Mouse (Mus musculus): ENCODE results near the gene Rapsn.
"Not testable (repeated sequence)": the region's sequence is repeated elsewhere in the genome, so short reads cannot be mapped to it uniquely, and the experiment has no call there.

Rapsn gene

GRCm38 (mm10) chr2:91035385-91035784, at the start of gene Rapsn:
Gene Rapsn (plus strand): TSS chr2:91035620.
- DNase-seq (ENCODE audit: extremely low spot score, low read depth, low spot score): no peak

DNA sequence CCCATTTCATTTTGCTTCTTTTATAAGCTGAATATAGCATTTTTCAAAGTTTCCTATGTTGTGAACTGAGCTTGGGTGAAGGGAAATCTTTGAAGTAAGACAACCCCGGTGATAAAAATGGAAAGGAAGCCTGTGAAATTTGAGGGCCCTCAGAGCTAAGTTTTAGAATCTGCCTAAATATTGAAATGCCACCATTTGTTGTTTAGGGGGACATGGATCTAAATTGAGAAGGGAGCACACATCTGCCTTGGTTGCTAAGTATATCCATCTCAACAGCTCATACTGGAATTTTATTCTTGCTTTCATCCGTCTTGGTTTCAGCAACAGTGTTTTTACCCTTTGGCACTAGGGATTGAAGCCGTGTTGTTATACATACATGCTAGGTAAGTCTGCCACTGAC, 49.4 kb upstream of the Rapsn start:
- DNase-seq (ENCODE audit: extremely low spot score, low read depth, low spot score): no peak

- DNase-seq (ENCODE audit: extremely low spot score, low read depth, low spot score): no peak
These were observed 26.9 kb upstream of the Rapsn start for GRCm38 (mm10) chr2:91008536-91008935.

- no peak for DNase-seq (ENCODE audit: extremely low spot score, low read depth, low spot score)
These were observed 21.5 kb upstream of the Rapsn start for GRCm38 (mm10) chr2:91013881-91014280.

DNA sequence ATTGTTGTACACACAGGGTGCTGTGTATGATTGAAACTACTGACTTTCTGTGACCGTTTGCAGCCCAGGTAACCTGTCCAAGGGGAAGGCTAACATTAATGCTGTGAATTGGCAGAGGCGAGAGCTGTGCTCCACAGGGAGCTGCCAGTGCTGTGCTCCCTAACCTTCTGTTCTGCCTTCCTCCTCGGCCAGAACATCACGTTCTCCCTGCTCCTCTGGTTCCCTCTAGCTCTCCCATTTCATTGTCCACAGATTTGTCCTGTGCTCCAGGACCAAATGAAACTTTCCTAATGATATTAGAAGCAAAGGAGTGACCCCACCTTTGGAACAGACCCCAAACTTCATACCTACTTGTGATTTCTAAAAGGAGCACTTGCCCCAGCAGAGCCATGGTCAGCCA, 20.0 kb upstream of the Rapsn start:
- no peak for DNase-seq (ENCODE audit: extremely low spot score, low read depth, low spot score)

- DNase-seq (ENCODE audit: extremely low spot score, low read depth, low spot score): no peak
These were observed 17.2 kb upstream of the Rapsn start for GRCm38 (mm10) chr2:91018061-91018788.

DNA sequence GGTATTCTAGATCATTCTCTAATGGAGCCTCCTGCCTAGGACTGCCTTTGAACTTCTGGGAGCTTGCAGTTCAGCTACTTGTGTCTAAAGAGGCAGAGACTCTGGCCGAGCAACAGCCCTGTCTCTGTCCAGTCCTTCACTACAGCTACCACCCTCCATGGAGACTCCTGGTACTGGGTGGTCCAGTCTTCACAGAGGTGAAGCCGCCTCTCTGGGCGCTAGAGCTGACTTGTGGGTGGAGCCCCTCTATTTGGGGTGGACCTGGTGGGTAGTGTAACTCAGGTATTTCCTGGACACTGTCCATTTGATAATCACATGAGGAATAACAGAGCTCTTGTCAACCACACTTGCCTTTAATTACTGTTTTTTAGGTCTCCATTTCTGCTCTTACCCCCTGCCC, 15.5 kb upstream of the Rapsn start:
- DNase-seq (ENCODE audit: extremely low spot score, low read depth, low spot score): no peak

- not testable (repeated sequence) for DNase-seq (ENCODE audit: extremely low spot score, low read depth, low spot score)
These were observed 13.2 kb upstream of the Rapsn start for GRCm38 (mm10) chr2:91022266-91022665.

DNA sequence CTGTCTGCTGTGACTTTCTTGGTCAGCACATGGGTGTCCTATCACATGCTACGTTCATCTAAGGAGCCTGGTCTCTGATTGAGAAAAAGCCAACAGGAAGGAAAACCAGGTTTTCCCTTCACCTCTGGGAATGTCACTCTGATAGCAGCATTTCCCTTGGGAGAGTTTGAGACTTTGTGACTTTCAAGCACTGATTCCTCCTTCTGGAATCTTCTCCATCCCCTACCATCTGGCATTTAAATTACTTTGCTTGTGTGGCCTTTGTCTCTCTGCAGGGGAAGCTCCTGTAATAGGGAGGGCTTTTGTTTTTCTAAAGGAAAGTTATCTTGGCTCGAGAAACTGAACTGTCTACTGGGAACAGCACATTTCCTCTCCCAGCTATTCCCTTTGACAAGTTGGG, 12.3 kb upstream of the Rapsn start:
- no peak for DNase-seq (ENCODE audit: extremely low spot score, low read depth, low spot score)

GRCm38 (mm10) chr2:91023956-91024355, 11.5 kb upstream of the Rapsn start:
- DNase-seq (ENCODE audit: extremely low spot score, low read depth, low spot score): no peak

DNA sequence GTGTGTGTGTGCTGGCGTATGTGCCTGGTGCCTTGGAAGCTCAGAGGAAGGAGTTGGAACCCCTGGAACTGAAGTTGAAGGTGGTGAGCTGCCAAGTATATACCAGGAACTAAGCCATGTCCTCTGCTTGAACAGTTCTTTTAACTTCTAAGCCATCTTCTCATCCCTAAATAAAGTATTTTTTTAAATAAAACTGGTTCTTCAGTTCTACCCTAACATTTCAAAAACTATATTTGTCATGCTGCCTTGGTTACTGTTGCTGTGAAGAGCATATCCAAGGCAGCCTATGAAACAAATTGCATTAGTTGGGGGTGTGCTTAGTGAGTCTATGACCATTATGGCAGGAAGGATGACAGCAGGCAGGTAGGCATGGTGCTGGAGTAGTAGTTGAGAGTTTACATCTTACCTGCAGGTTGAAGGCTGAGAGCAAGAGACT, 10.3 kb upstream of the Rapsn start:
- no peak for DNase-seq (ENCODE audit: extremely low spot score, low read depth, low spot score)

DNA sequence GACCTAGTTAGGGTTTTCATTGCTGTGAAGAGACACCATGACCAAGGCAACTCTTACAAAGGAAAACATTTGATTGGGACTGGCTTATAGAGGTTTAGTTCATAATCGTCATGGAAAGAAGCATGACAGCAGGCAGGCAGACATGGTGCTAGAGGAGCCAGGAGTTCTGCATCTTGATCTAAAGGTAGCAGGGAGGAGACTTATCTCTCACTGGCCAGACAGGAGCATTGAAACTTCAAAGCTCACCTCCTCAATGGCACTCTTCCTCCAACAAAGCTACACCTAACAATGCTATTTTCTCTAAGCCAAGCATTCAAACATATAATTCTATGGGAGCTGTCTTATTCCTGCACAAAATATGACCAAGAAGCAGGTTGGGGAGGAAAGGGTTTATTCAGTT, 8.9 kb upstream of the Rapsn start:
- no peak for DNase-seq (ENCODE audit: extremely low spot score, low read depth, low spot score)

- DNase-seq (ENCODE audit: extremely low spot score, low read depth, low spot score): no peak
These were observed 7.8 kb upstream of the Rapsn start for GRCm38 (mm10) chr2:91027391-91028214.

DNA sequence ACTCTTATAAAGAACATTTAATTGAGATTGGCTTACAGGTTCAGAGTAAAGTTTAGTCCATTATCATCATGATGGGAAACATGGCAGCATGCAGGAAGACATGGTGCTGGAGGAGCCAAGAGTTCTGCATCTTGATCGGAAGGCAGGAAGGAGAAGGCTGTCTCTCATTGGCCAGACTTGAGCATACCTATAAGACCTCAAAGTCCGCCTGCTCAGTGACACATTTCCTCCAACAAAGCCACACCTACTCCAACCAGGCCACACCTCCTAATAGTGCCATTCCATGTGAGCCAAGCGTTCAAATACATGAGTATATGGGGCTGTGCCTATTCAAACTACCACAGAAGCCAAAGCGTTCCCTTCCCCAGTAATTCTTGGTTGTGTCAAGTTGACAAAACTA, 4.2 kb upstream of the Rapsn start:
- no peak for DNase-seq (ENCODE audit: extremely low spot score, low read depth, low spot score)

DNA sequence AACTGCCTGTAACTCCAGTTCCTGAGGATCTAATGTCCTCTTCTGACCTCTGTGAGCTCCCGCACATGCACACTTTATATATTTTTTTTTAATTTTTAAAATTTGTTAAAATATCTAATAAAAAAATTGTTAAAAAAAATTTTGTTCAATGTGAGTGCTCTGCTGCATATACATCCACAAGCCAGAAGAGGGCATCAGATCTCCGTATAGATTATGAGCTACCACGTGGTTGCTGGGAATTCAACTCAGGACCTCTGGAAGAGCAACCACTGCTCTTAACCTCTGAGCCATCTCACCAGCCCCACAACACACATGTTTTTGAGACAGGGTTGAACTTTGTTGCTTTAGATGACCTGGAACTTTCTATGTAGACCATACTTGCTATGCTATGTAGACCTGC, 2.4 kb upstream of the Rapsn start:
- no peak for DNase-seq (ENCODE audit: extremely low spot score, low read depth, low spot score)

- no peak for DNase-seq (ENCODE audit: extremely low spot score, low read depth, low spot score)
These were observed 6.4 kb downstream of the Rapsn start for GRCm38 (mm10) chr2:91041786-91042185.

- no peak for DNase-seq (ENCODE audit: extremely low spot score, low read depth, low spot score)
These were observed 7.4 kb downstream of the Rapsn start for GRCm38 (mm10) chr2:91042651-91043398.

DNA sequence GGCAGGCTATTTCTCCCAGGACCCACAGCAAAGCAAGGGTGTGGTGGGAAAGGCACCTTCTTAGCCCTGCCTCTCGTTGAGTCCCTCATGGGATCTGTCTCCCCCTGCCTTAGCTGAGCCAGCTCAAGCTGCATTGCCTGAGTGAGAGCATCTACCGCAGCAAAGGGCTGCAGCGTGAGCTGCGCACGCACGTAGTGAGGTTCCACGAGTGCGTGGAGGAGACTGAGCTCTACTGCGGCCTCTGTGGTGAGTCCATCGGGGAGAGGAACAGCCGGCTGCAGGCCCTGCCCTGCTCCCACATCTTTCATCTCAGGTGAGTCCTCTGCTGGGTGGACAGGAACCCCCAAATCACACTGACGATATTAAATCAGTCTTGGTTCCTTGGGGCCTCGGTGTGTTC, 9.3 kb downstream of the Rapsn start:
- DNase-seq (ENCODE audit: extremely low spot score, low read depth, low spot score): no peak

DNA sequence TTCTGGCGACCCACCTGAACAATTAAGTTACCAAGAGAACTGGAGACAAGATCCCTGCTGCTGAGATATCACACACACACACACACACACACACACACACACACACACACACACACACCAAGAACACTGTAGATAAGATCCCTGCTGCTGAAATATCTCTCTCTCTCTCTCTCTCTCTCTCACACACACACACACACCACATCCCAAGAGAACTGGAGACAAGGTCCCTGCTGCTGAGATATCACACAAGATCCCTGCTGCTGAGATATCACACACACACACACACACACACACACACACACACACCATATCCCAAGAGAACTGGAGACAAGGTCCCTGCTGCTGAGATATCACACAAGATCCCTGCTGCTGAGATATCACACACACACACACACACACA, 10.4 kb downstream of the Rapsn start:
- not testable (repeated sequence) for DNase-seq (ENCODE audit: extremely low spot score, low read depth, low spot score)

DNA sequence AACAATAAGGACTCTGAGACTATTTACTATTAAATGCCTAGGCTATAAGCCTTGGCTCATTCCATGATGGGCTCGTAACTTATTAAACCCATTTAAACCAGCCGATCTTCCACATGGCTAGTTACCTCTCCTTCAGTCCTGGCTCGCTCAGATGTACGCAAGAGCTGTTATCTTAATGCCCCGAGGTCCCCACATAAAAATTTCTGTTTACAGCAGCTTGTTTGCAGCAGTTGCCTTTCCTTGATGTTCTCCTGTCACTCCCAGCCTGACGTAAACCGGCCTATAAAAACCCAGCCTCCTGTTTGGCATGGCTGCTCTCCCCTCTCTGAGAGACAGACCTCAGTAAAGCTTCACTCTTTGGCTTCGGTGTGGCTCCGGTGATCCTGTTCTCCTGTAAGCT, 11.9 kb downstream of the Rapsn start:
- DNase-seq (ENCODE audit: extremely low spot score, low read depth, low spot score): no peak

GRCm38 (mm10) chr2:91051917-91052316, 16.5 kb downstream of the Rapsn start:
- no peak for DNase-seq (ENCODE audit: extremely low spot score, low read depth, low spot score)

DNA sequence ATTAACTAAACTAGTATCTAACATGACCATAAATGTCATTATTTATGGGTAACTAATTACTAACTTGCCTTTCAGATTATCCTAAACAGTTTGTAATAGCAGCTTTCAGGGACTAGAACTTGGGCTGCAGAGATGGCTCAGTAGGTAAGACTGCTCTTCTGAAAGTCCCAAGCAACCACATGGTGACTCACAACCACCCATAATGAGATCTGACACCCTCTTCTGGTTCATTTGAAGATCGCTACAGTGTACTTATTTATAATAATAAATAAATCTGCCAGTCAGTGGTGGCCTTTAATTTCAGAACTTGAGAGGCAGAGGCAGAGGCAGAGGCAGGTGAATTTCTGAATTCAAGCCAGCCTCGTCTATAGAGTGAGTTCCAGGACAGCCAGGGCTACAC, 17.3 kb downstream of the Rapsn start:
- DNase-seq (ENCODE audit: extremely low spot score, low read depth, low spot score): no peak

All from hindlimb bud, embryonic 11.5 days (tissue).